ENCODE assay signal across 8 mouse cellular contexts in genomic region chr12:112722240-112723027, GRCm38 (mm10). TPM values are rescaled to one million over a fixed set of nuclear protein-coding genes. Genes with fewer than 3 reads are reported as not detected.
DNase-seq lines count a peak whose midpoint lies in the region; ATAC-seq and TF ChIP-seq lines count a peak whose summit lies in the region.

No protein-coding gene starts in this region.

- peak; percentile 53 for ATAC-seq in heart, postnatal 0 days (ENCODE audit: insufficient read depth, low read depth)

- peak; percentile 59 for DNase-seq in CD4-positive helper T cell, adult 2 months (ENCODE audit: low read depth, low spot score)
- DNase-seq in adrenal gland, adult 18-20 months (ENCODE audit: low spot score in 2 of 2) = peak; percentile 62 to 66
- peak; percentile 57 for DNase-seq in embryonic facial prominence, embryonic 10.5 days (ENCODE audit: low spot score)
- no peak for DNase-seq in heart, postnatal 0 days (ENCODE audit: low spot score)
- DNase-seq in kidney, postnatal 25 days = peak; percentile 72 to 90
- DNase-seq in right cerebral cortex, postnatal 4 days = peak; percentile 59
- DNase-seq in c-Kit-positive CD71-positive TER-119-positive erythroid progenitor cells, embryonic 14.5 days (ENCODE audit: low spot score) = no peak

- H3K27ac ChIP-seq in embryonic facial prominence, embryonic 10.5 days (replicated peaks) = peak overlapping the region; percentile 83
- peak overlapping the region; percentile 39; the same call in 1 of the 2 replicates for H3K27ac ChIP-seq in heart, postnatal 0 days (ENCODE audit: low read depth)

- no peak for TF ChIP-seq CTCF in heart, postnatal 0 days (IDR thresholded peaks at IDR 0.05; ENCODE audit: low read depth)

- H3K4me2 ChIP-seq in heart, postnatal 0 days (ENCODE audit: low read depth, low read length) = peak overlapping the region; percentile 99

- H3K4me1 ChIP-seq in embryonic facial prominence, embryonic 10.5 days = peaks cover 49% of the 10 kb centered on the region
- peaks cover 12% of the 10 kb centered on the region; the same call in 1 of the 2 replicates for H3K4me1 ChIP-seq in heart, postnatal 0 days (ENCODE audit: control insufficient read depth, insufficient read depth)
- H3K4me1 ChIP-seq in megakaryocyte, embryonic 14.5 days = peaks cover 28% of the 10 kb centered on the region

- H3K9ac ChIP-seq in heart, postnatal 0 days (replicated peaks; ENCODE audit: low read depth, low read length) = peak overlapping the region; percentile 79

- H3K36me3 ChIP-seq in embryonic facial prominence, embryonic 10.5 days (replicated peaks) = no peaks in the 10 kb centered on the region; the same call in 1 of the 2 replicates
- no peaks in the 10 kb centered on the region for H3K36me3 ChIP-seq in heart, postnatal 0 days (replicated peaks; ENCODE audit: control insufficient read depth, insufficient read depth, low read length)
- no peaks in the 10 kb centered on the region for H3K36me3 ChIP-seq in megakaryocyte, embryonic 14.5 days (replicated peaks; ENCODE audit: low read length)

- H3K4me3 ChIP-seq in embryonic facial prominence, embryonic 10.5 days = peak overlapping the region; percentile 93
- peak overlapping the region; percentile 69 for H3K4me3 ChIP-seq in heart, postnatal 0 days (ENCODE audit: low read depth, low read length)
- H3K4me3 ChIP-seq in megakaryocyte, embryonic 14.5 days (replicated peaks) = peak overlapping the region; percentile 92

- H3K9me3 ChIP-seq in embryonic facial prominence, embryonic 10.5 days = no peaks in the 10 kb centered on the region
- H3K9me3 ChIP-seq in heart, postnatal 0 days (replicated peaks; ENCODE audit: control insufficient read depth, low read length) = no peaks in the 10 kb centered on the region
- H3K9me3 ChIP-seq in megakaryocyte, embryonic 14.5 days = no peaks in the 10 kb centered on the region

- under 1% methylated on average over 75 of the region's 75 CpGs for WGBS in embryonic facial prominence, embryonic 10.5 days
- under 1% methylated on average over 32 of the region's 75 CpGs for WGBS in heart, postnatal 0 days

- TF ChIP-seq EP300 in heart, postnatal 0 days (IDR thresholded peaks at IDR 0.05; ENCODE audit: low read depth) = no peak

- peaks cover 62% of the 10 kb centered on the region for H3K27me3 ChIP-seq in embryonic facial prominence, embryonic 10.5 days (replicated peaks; ENCODE audit: low read depth, poor library complexity, severe bottlenecking)
- H3K27me3 ChIP-seq in heart, postnatal 0 days (ENCODE audit: control insufficient read depth, insufficient read depth, low read length) = 0 out of 2 replicates have a peak, but pooled peaks cover 7% of the 10 kb centered on the region
- peaks cover 96% of the 10 kb centered on the region for H3K27me3 ChIP-seq in megakaryocyte, embryonic 14.5 days (replicated peaks)

RNA-seq across cellular contexts. Expression of gene Cep170b, which starts 2.2 kb away (rescaled TPM):
- total RNA-seq in adrenal gland, adult 18-20 months (2021) = 10 to 100 TPM; 36.4 to 48.5 TPM
- 9.7 and 10.6 TPM in 2 replicates for polyA plus RNA-seq in embryonic facial prominence, embryonic 10.5 days (2016; fragmentation: Nextera tagmentation; extraction: Ambion mirVana)
- 10.1 and 17.6 TPM in 2 replicates for total RNA-seq in heart, postnatal 0 days (2014; rRNA removed; ENCODE audit: low replicate concordance)
- 1.8 and 2.4 TPM in 2 replicates for polyA plus RNA-seq in heart, postnatal 0 days (2015; fragmentation: Nextera tagmentation; extraction: Ambion mirVana)
- polyA plus RNA-seq in megakaryocyte, embryonic 14.5 days (2012; ENCODE audit: insufficient read depth, low replicate concordance) = 2.2 and 5.6 TPM in 2 replicates

RNA-seq across cellular contexts. Expression of gene Pld4, which starts 38.0 kb away (rescaled TPM):
- total RNA-seq in adrenal gland, adult 18-20 months (2021) = 10 to 100 TPM; 11.2 to 18.1 TPM
- polyA plus RNA-seq in embryonic facial prominence, embryonic 10.5 days (2016; fragmentation: Nextera tagmentation; extraction: Ambion mirVana) = 3.9 and 4.6 TPM in 2 replicates
- total RNA-seq in heart, postnatal 0 days (2014; rRNA removed; ENCODE audit: low replicate concordance) = 6.8 and 7.2 TPM in 2 replicates
- polyA plus RNA-seq in heart, postnatal 0 days (2015; fragmentation: Nextera tagmentation; extraction: Ambion mirVana) = 3.4 and 4.7 TPM in 2 replicates
- 11.4 and 36.3 TPM in 2 replicates for polyA plus RNA-seq in megakaryocyte, embryonic 14.5 days (2012; ENCODE audit: insufficient read depth, low replicate concordance)

RNA-seq across cellular contexts. Expression of gene Zbtb42, which starts 43.8 kb away (rescaled TPM):
- 1 to 10 TPM; 4.5 to 6.9 TPM for total RNA-seq in adrenal gland, adult 18-20 months (2021)
- polyA plus RNA-seq in embryonic facial prominence, embryonic 10.5 days (2016; fragmentation: Nextera tagmentation; extraction: Ambion mirVana) = 4.3 and 4.5 TPM in 2 replicates
- 3.2 and 18.3 TPM in 2 replicates for total RNA-seq in heart, postnatal 0 days (2014; rRNA removed; ENCODE audit: low replicate concordance)
- 4.6 TPM in 2 replicates for polyA plus RNA-seq in heart, postnatal 0 days (2015; fragmentation: Nextera tagmentation; extraction: Ambion mirVana)
- 0.52 and 0.72 TPM in 2 replicates for polyA plus RNA-seq in megakaryocyte, embryonic 14.5 days (2012; ENCODE audit: insufficient read depth, low replicate concordance)

RNA-seq across cellular contexts. Expression of gene Akt1, which starts 47.8 kb away (rescaled TPM):
- total RNA-seq in adrenal gland, adult 18-20 months (2021) = 100 to 1,000 TPM; 184 to 355 TPM
- 47.0 and 53.4 TPM in 2 replicates for polyA plus RNA-seq in embryonic facial prominence, embryonic 10.5 days (2016; fragmentation: Nextera tagmentation; extraction: Ambion mirVana)
- 206 and 234 TPM in 2 replicates for total RNA-seq in heart, postnatal 0 days (2014; rRNA removed; ENCODE audit: low replicate concordance)
- 60.6 and 70.9 TPM in 2 replicates for polyA plus RNA-seq in heart, postnatal 0 days (2015; fragmentation: Nextera tagmentation; extraction: Ambion mirVana)
- 237 and 415 TPM in 2 replicates for polyA plus RNA-seq in megakaryocyte, embryonic 14.5 days (2012; ENCODE audit: insufficient read depth, low replicate concordance)

Comparison
In these comparisons a context has a peak if more than half of its experiments do, and no peak if none do; other contexts are left out.
1. DNase-seq: peak in CD4-positive helper T cell, adult 2 months (single experiment), adrenal gland, adult 18-20 months (2 of 2), embryonic facial prominence, embryonic 10.5 days (single experiment), kidney, postnatal 25 days (2 of 2) and right cerebral cortex, postnatal 4 days (single experiment); none in heart, postnatal 0 days (single experiment) and c-Kit-positive CD71-positive TER-119-positive erythroid progenitor cells, embryonic 14.5 days (single experiment).
2. Peak in every context shown above with its lines, with median percentiles within 50 percentile points of each other: H3K4me3 ChIP-seq.